Mouse (Mus musculus): ENCODE measurements around the gene Fxyd6.

GRCm38 (mm10) chr9:45376427-45376826 is 6.4 kb downstream of the Fxyd6 start:
- TF ChIP-seq POLR2A (IDR thresholded peaks at IDR 0.05; ENCODE audit: extremely low read depth, insufficient read depth, low read length) (no peak), CTCF (IDR thresholded peaks at IDR 0.05; ENCODE audit: extremely low read depth, insufficient read depth, low read length) (no peak)

Data from cortical plate, adult 2 months (tissue).